Mouse (Mus musculus): ENCODE data around the gene Palb2. TPM values are rescaled to one million over a fixed set of nuclear protein-coding genes. Genes with fewer than 3 reads are reported as not detected.
"Not testable (repeated sequence)": the region's sequence is repeated elsewhere in the genome, so short reads cannot be mapped to it uniquely, and the experiment has no call there.

The Palb2 gene
- polyA plus RNA-seq, 2 experiments, result 9.4 to 10.7 TPM

DNA sequence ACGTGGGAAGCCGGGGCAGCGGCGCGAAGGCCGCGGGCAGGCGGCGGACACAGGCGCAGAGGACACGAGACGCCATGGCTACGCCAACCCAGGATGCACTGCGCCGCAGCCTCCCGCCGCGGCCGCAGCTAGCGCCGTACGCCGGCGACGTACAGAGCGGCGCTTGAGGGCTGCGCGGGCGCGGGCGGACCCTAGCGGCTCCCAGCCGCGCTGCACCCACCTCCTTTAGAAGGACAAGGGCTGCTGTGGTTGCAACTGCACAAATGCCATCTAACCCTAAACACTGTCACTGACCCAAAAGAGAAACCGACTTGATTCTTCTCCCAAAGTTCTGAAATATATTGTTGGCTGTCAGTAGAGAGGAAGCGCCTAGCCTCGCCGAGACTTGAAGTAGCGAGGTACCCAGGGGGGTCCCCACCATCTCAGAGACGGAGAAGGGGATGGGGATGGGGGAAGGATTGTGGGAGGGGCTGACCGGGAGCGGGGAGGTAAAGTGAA, 31.0 kb downstream of the Palb2 start, which contains the start of gene Ndufab1:
Gene Ndufab1, minus strand, starts transcription at position 140 of the 498 bp plus-strand sequence.
- H3K27me3 ChIP-seq (ENCODE audit: control insufficient read depth, insufficient read depth, low read length), result no peaks in the 10 kb centered on the region
- H3K9me3 ChIP-seq (ENCODE audit: control insufficient read depth, low read length), result no peaks in the 10 kb centered on the region
- under 1% methylated on average over 30 of the region's 43 CpGs for WGBS (ENCODE audit: insufficient replicate concordance)
- peak within 1 kb of the TSS; percentile 63 to 82 for H3K4me3 ChIP-seq (ENCODE audit: insufficient read depth in 1 of 2, low read depth in 2 of 2, low read length in 2 of 2)
- ATAC-seq (ENCODE audit: insufficient read depth), result peak; percentile 99
- peak; percentile 81 to 84 (median 82) for DNase-seq (ENCODE audit: low read depth in 3 of 3, low spot score in 3 of 3)
- H3K9ac ChIP-seq (replicated peaks), result peak within 1 kb of the TSS; percentile 75
- peak within 1 kb of the TSS; percentile 85 for H3K4me2 ChIP-seq (ENCODE audit: low read depth)
- H3K4me1 ChIP-seq (replicated peaks; ENCODE audit: control insufficient read depth in 2 of 2, insufficient read depth in 2 of 2, low read length in 1 of 2), result peaks cover 3 to 9% of the 10 kb centered on the region in 2 experiments; a peak in 3 of 4 replicates
- TF ChIP-seq CTCF (IDR thresholded peaks at IDR 0.05; ENCODE audit: low read depth) (peak; percentile 81), EP300 (IDR thresholded peaks at IDR 0.05; ENCODE audit: low read depth) (no peak)
- H3K27ac ChIP-seq, result no peak within 1 kb of the TSS; the same call in 1 of the 2 replicates
- peaks cover 12% of the 10 kb centered on the region for H3K36me3 ChIP-seq (replicated peaks; ENCODE audit: control insufficient read depth, insufficient read depth, low read depth)

DNA sequence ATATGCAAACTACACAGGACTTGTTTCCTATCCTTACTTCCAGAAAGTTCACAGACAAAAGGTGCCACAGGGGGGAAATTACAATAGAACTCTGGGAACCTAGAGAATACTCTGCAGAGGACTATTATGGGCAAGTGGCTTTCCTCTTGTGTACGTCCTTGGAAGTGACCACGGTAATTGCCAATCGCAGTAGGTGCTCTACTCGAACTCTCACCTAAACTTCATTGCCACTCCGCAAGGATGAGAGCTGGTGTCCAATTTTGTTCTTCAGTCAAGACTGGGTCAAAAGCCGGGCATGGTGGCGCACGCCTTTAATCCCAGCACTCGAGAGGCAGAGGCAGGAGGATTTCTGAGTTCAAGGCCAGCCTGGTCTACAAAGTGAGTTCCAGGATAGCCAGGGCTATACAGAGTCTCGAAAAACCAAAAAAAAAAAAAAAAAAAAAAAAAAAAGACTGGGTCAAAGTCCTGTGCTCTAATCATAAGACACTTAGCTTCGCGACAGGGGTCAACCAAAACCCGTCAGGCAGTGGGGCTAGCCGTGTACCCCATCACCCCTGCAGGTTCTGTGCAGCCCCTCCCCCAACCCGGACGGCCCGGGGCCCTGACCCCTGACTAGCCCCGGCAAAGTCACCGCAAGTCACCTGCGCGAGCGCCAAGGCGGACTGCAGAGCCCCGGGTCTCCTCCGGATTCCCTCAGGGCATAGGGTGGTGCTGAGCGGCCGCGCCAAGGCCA, 31.6 kb downstream of the Palb2 start:
- not testable (repeated sequence) for DNase-seq (ENCODE audit: low read depth in 3 of 3, low spot score in 3 of 3)
- 5% methylated on average over 25 of the region's 28 CpGs for WGBS (ENCODE audit: insufficient replicate concordance)

DNA sequence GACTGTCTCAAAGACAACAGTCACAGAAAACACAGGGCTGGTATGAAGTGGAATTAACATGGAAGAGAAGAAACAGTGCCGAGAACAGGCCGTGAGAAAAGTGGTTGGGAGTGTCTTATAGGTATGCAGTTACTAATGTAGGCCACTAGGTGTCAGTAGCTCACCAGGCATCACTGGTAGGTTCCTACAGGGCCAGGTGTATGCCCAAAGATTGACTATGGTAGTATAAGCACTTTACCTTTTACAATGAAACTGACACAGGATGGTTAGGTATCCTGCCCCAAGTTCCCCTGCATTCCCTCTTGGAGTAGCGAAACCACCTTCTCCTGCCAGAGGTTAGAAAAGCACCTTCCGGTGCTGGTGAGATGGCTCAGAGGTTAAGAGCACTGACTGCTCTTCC, 33.6 kb downstream of the Palb2 start:
- no peak overlapping the region for H3K27ac ChIP-seq
- H3K36me3 ChIP-seq (replicated peaks; ENCODE audit: control insufficient read depth, insufficient read depth, low read depth), result peaks cover 38% of the 10 kb centered on the region
- no peak overlapping the region for H3K9ac ChIP-seq (replicated peaks)
- H3K27me3 ChIP-seq (ENCODE audit: control insufficient read depth, insufficient read depth, low read length), result no peaks in the 10 kb centered on the region
- peak; percentile 44 to 56 (median 50) for DNase-seq (ENCODE audit: low read depth in 3 of 3, low spot score in 3 of 3)
- WGBS (ENCODE audit: insufficient replicate concordance), result 54% methylated on average over 4 of the region's 4 CpGs
- ATAC-seq (ENCODE audit: insufficient read depth), result no peak
- peaks cover 3 to 9% of the 10 kb centered on the region in 2 experiments; a peak in 3 of 4 replicates for H3K4me1 ChIP-seq (replicated peaks; ENCODE audit: control insufficient read depth in 2 of 2, insufficient read depth in 2 of 2, low read length in 1 of 2)
- TF ChIP-seq EP300 (IDR thresholded peaks at IDR 0.05; ENCODE audit: low read depth) (no peak), CTCF (IDR thresholded peaks at IDR 0.05; ENCODE audit: low read depth) (peak; percentile 94)
- H3K4me3 ChIP-seq (ENCODE audit: insufficient read depth in 1 of 2, low read depth in 2 of 2, low read length in 2 of 2), result no peak overlapping the region
- no peak overlapping the region for H3K4me2 ChIP-seq (ENCODE audit: low read depth)
- no peaks in the 10 kb centered on the region for H3K9me3 ChIP-seq (ENCODE audit: control insufficient read depth, low read length)

More for the DNA sequence above, 31.6 kb downstream of the Palb2 start:
- Histone ChIP-seq H3K36me3 (replicated peaks; ENCODE audit: control insufficient read depth, insufficient read depth, low read depth) (peaks cover 19% of the 10 kb centered on the region), H3K9ac (replicated peaks) (peak overlapping the region; percentile 68), H3K4me3 (ENCODE audit: insufficient read depth in 1 of 2, low read depth in 2 of 2, low read length in 2 of 2) (peak overlapping the region; percentile 63 to 82), H3K4me2 (ENCODE audit: low read depth) (peak overlapping the region; percentile 75)
- H3K27me3 ChIP-seq (ENCODE audit: control insufficient read depth, insufficient read depth, low read length); H3K9me3 ChIP-seq (ENCODE audit: control insufficient read depth, low read length); H3K4me1 ChIP-seq (replicated peaks; ENCODE audit: control insufficient read depth in 2 of 2, insufficient read depth in 2 of 2, low read length in 1 of 2); H3K27ac ChIP-seq: not testable (repeated sequence)
- peak; percentile 71 for ATAC-seq (ENCODE audit: insufficient read depth)

DNA sequence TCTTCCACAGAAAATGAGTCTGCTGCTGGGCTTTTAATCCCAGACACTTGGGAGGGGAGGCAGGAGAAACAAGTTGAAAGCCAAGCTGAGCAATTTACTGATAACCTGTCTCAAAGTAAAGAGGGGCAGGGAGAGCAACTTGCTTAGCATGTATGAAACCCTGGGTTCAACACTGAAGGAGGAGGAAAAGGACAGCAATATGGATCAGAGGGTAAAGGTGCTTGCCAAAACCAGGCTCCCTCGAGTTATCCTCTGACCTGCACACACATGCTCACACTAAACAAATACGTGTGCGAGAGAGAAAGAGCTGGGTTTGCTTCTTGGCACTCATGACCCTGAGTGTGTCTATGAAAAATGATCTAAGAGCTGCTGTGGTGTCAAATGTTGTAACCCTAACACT, 34.8 kb downstream of the Palb2 start:
- Histone ChIP-seq H3K4me3 (ENCODE audit: insufficient read depth in 1 of 2, low read depth in 2 of 2, low read length in 2 of 2) (no peak overlapping the region), H3K27ac (no peak overlapping the region), H3K9ac (replicated peaks) (no peak overlapping the region), H3K27me3 (ENCODE audit: control insufficient read depth, insufficient read depth, low read length) (no peaks in the 10 kb centered on the region), H3K4me2 (ENCODE audit: low read depth) (no peak overlapping the region), H3K36me3 (replicated peaks; ENCODE audit: control insufficient read depth, insufficient read depth, low read depth) (peaks cover 44% of the 10 kb centered on the region), H3K4me1 (replicated peaks; ENCODE audit: control insufficient read depth in 2 of 2, insufficient read depth in 2 of 2, low read length in 1 of 2) (peaks cover 3 to 9% of the 10 kb centered on the region in 2 experiments; a peak in 3 of 4 replicates), H3K9me3 (ENCODE audit: control insufficient read depth, low read length) (no peaks in the 10 kb centered on the region)
- no peak for DNase-seq (ENCODE audit: low read depth in 3 of 3, low spot score in 3 of 3)
- WGBS (ENCODE audit: insufficient replicate concordance), result 83% methylated on average over 3 of the region's 3 CpGs
- TF ChIP-seq CTCF (IDR thresholded peaks at IDR 0.05; ENCODE audit: low read depth), result no peak
- TF ChIP-seq EP300 (IDR thresholded peaks at IDR 0.05; ENCODE audit: low read depth), result no peak
- no peak for ATAC-seq (ENCODE audit: insufficient read depth)

DNA sequence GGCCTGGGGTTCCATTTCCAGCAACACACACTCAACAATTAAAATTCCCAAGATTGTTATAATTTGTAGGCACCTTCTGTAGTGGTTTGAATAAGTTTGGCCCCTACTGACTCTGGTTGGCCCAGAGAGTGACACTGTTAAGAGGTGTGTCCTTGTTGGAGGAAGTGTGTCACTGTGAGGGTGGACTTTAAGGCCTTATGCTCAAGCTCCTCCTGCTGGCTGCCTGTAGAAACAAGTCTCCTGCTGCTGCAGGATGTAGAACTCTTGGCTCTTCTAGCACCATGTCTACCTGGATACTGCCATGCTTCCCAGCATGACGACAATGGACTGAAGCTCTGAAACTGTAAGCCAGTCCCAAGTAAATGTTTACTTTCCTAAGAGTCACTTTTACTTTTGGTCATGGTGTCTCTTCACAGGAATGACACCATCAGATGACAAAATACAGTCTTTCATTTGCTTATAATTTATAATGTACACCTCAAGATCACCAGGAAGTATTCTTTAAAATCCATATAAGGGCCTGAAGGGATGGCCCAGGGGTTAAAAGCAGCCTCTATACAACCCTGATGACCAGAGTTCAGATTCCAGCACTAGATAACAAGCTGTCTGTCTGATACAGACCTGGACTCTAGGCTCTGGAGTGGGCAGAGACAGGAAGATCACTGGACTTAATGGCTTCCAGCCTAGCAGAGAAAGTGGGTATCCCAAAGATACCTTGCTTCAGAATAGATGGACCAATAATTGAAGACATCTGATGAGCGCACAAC, 38.0 kb downstream of the Palb2 start:
- 79% methylated on average over 2 of the region's 2 CpGs for WGBS (ENCODE audit: insufficient replicate concordance)
- Histone ChIP-seq H3K36me3 (replicated peaks; ENCODE audit: control insufficient read depth, insufficient read depth, low read depth) (peaks cover 71% of the 10 kb centered on the region), H3K9ac (replicated peaks) (no peak overlapping the region), H3K27ac (no peak overlapping the region), H3K4me1 (replicated peaks; ENCODE audit: control insufficient read depth in 2 of 2, insufficient read depth in 2 of 2, low read length in 1 of 2) (no peaks in the 10 kb centered on the region), H3K9me3 (ENCODE audit: control insufficient read depth, low read length) (no peaks in the 10 kb centered on the region), H3K4me2 (ENCODE audit: low read depth) (no peak overlapping the region), H3K4me3 (ENCODE audit: insufficient read depth in 1 of 2, low read depth in 2 of 2, low read length in 2 of 2) (no peak overlapping the region), H3K27me3 (ENCODE audit: control insufficient read depth, insufficient read depth, low read length) (no peaks in the 10 kb centered on the region)
- ATAC-seq (ENCODE audit: insufficient read depth) (no peak), DNase-seq (ENCODE audit: low read depth in 3 of 3, low spot score in 3 of 3) (no peak)
- TF ChIP-seq CTCF (IDR thresholded peaks at IDR 0.05; ENCODE audit: low read depth) (peak; percentile 47), EP300 (IDR thresholded peaks at IDR 0.05; ENCODE audit: low read depth) (no peak)
